Mouse (Mus musculus) intestine, embryonic 15.5 days (tissue): ENCODE measurements around the gene Nr2c2ap. TPM values are rescaled to one million over a fixed set of nuclear protein-coding genes. Genes with fewer than 3 reads are reported as not detected.

ENCODE experiments used
- ATAC-seq: fragments of 200-750 bp; cut with Nextera tagmentation; 2 replicates; pipeline ENCODE4 v1.8.0; 2017; ENCODE audit warnings: moderate TSS enrichment, moderate library complexity
- H3K27ac ChIP-seq: fragments of 300-500 bp; sonication (generic); 2 replicates; pipeline ENCODE4 v1.5.1; 2015; ENCODE audit warnings: mild to moderate bottlenecking, inconsistent platforms
- H3K27me3 ChIP-seq: fragments of 300-500 bp; sonication (generic); replicated peaks from 2 replicates; pipeline ENCODE4 v1.6.1; 2015; ENCODE audit warnings: inconsistent platforms
- H3K36me3 ChIP-seq: fragments of 300-500 bp; sonication (generic); 2 replicates; pipeline ENCODE4 v1.6.1; 2015; ENCODE audit warnings: inconsistent platforms
- H3K4me1 ChIP-seq: fragments of 300-500 bp; sonication (generic); replicated peaks from 2 replicates; pipeline ENCODE4 v1.6.1; 2015; ENCODE audit warnings: inconsistent platforms
- H3K4me2 ChIP-seq: fragments of 300-500 bp; sonication (generic); replicated peaks from 2 replicates; pipeline ENCODE4 v1.6.1; 2015; ENCODE audit warnings: mild to moderate bottlenecking, inconsistent platforms
- H3K4me3 ChIP-seq: fragments of 300-500 bp; sonication (generic); replicated peaks from 2 replicates; pipeline ENCODE4 v1.5.1; 2015; ENCODE audit warnings: inconsistent platforms
- H3K9ac ChIP-seq: fragments of 300-500 bp; sonication (generic); 2 replicates; pipeline ENCODE4 v1.6.1; 2015; ENCODE audit warnings: inconsistent platforms
- H3K9me3 ChIP-seq: fragments of 300-500 bp; sonication (generic); 2 replicates; pipeline ENCODE4 v1.6.1; 2016; ENCODE audit warnings: inconsistent platforms
- WGBS: fragments of 180-500 bp; shearing (Covaris S2); methylation state at CpG from one replicate; pipeline ENCODE4 v1.1.7; 2015; 5-methylcytosine and 5-hydroxymethylcytosine counted together
- polyA plus RNA-seq: library from polyadenylated mRNA; unstranded; fragments of >200 nt; fragmentation: Nextera tagmentation; extraction: Ambion mirVana; gene quantifications from 2 replicates; pipeline ENCODE4 v1.2.1, GENCODE M21; 2015

Gene Nr2c2ap
- polyA plus RNA-seq, 1 experiment from 2014 or later, result 47.4 TPM

- Histone ChIP-seq H3K4me3 (no peak overlapping the region), H3K27ac (no peak overlapping the region), H3K4me1 (peaks cover 7% of the 10 kb centered on the region), H3K9ac (no peak overlapping the region), H3K27me3 (no peaks in the 10 kb centered on the region), H3K9me3 (no peaks in the 10 kb centered on the region), H3K4me2 (peak overlapping the region; percentile 45), H3K36me3 (no peaks in the 10 kb centered on the region)
- 11% methylated on average over 19 of the region's 22 CpGs for WGBS
- ATAC-seq, result peak; percentile 97
Measured at GRCm38 (mm10) chr8:70152537-70153257, 21.6 kb downstream of the Nr2c2ap start.

GRCm38 (mm10) chr8:70157240-70157800, 26.2 kb downstream of the Nr2c2ap start:
- H3K4me1 ChIP-seq, result peaks cover 6% of the 10 kb centered on the region
- no peaks in the 10 kb centered on the region for H3K27me3 ChIP-seq
- no peaks in the 10 kb centered on the region for H3K9me3 ChIP-seq
- 89% methylated on average over 1 of the region's 1 CpGs for WGBS
- H3K9ac ChIP-seq, result no peak overlapping the region
- no peak overlapping the region for H3K4me2 ChIP-seq
- no peak for ATAC-seq
- H3K36me3 ChIP-seq, result no peaks in the 10 kb centered on the region
- no peak overlapping the region for H3K27ac ChIP-seq
- no peak overlapping the region for H3K4me3 ChIP-seq

GRCm38 (mm10) chr8:70158069-70158853, 27.1 kb downstream of the Nr2c2ap start:
- H3K27ac ChIP-seq, result no peak overlapping the region
- no peaks in the 10 kb centered on the region for H3K36me3 ChIP-seq
- H3K4me1 ChIP-seq, result 0 out of 2 replicates have a peak, but pooled peaks cover 5% of the 10 kb centered on the region
- H3K4me3 ChIP-seq, result peak overlapping the region; percentile 51
- 9% methylated on average over 40 of the region's 40 CpGs for WGBS
- no peaks in the 10 kb centered on the region for H3K9me3 ChIP-seq
- H3K4me2 ChIP-seq, result peak overlapping the region; percentile 95
- H3K9ac ChIP-seq, result peak overlapping the region; percentile 38
- peak; percentile 95 for ATAC-seq
- H3K27me3 ChIP-seq, result no peaks in the 10 kb centered on the region

GRCm38 (mm10) chr8:70159211-70159610, 28.1 kb downstream of the Nr2c2ap start:
- 82% methylated on average over 4 of the region's 4 CpGs for WGBS
- Histone ChIP-seq H3K4me1 (0 out of 2 replicates have a peak, but pooled peaks cover 5% of the 10 kb centered on the region), H3K36me3 (no peaks in the 10 kb centered on the region), H3K9me3 (no peaks in the 10 kb centered on the region), H3K9ac (no peak overlapping the region), H3K27ac (no peak overlapping the region), H3K4me3 (no peak overlapping the region), H3K4me2 (no peak overlapping the region), H3K27me3 (no peaks in the 10 kb centered on the region)
- ATAC-seq, result no peak

GRCm38 (mm10) chr8:70160015-70160414, 28.9 kb downstream of the Nr2c2ap start:
- Histone ChIP-seq H3K9me3 (no peaks in the 10 kb centered on the region), H3K27me3 (peaks cover 1% of the 10 kb centered on the region; the same call in 1 of the 2 replicates), H3K9ac (no peak overlapping the region), H3K4me1 (0 out of 2 replicates have a peak, but pooled peaks cover 5% of the 10 kb centered on the region), H3K4me3 (no peak overlapping the region), H3K36me3 (no peaks in the 10 kb centered on the region), H3K27ac (no peak overlapping the region), H3K4me2 (no peak overlapping the region)
- WGBS, result 63% methylated on average over 13 of the region's 13 CpGs
- ATAC-seq, result no peak

GRCm38 (mm10) chr8:70163316-70163715, 32.2 kb downstream of the Nr2c2ap start:
- peaks cover 18% of the 10 kb centered on the region for H3K27me3 ChIP-seq
- H3K9ac ChIP-seq, result no peak overlapping the region
- H3K27ac ChIP-seq, result no peak overlapping the region
- 90% methylated on average over 3 of the region's 3 CpGs for WGBS
- ATAC-seq, result no peak
- H3K36me3 ChIP-seq, result no peaks in the 10 kb centered on the region
- H3K4me2 ChIP-seq, result no peak overlapping the region
- no peaks in the 10 kb centered on the region for H3K9me3 ChIP-seq
- peaks cover 6% of the 10 kb centered on the region for H3K4me1 ChIP-seq
- no peak overlapping the region for H3K4me3 ChIP-seq

- Histone ChIP-seq H3K9me3 (no peaks in the 10 kb centered on the region), H3K4me3 (peak overlapping the region; percentile 21; the same call in 1 of the 2 replicates), H3K27ac (no peak overlapping the region), H3K27me3 (peaks cover 18% of the 10 kb centered on the region), H3K9ac (no peak overlapping the region), H3K4me2 (peak overlapping the region; percentile 61), H3K4me1 (peaks cover 3% of the 10 kb centered on the region), H3K36me3 (no peaks in the 10 kb centered on the region)
- ATAC-seq, result peak; percentile 85
- WGBS, result 1% methylated on average over 21 of the region's 21 CpGs
Measured at GRCm38 (mm10) chr8:70166504-70167110, 35.5 kb downstream of the Nr2c2ap start.

- ATAC-seq, result no peak
Measured at GRCm38 (mm10) chr8:70170116-70170515, 39.0 kb downstream of the Nr2c2ap start.

GRCm38 (mm10) chr8:70170748-70171147, 39.6 kb downstream of the Nr2c2ap start:
- WGBS, result 59% methylated on average over 3 of the region's 3 CpGs
- Histone ChIP-seq H3K9me3 (no peaks in the 10 kb centered on the region), H3K4me3 (no peak overlapping the region), H3K36me3 (no peaks in the 10 kb centered on the region), H3K27ac (no peak overlapping the region), H3K4me1 (peaks cover 17% of the 10 kb centered on the region), H3K9ac (no peak overlapping the region), H3K4me2 (no peak overlapping the region), H3K27me3 (peaks cover 9% of the 10 kb centered on the region)
- ATAC-seq, result no peak

More at GRCm38 (mm10) chr8:70170116-70170515, 39.0 kb downstream of the Nr2c2ap start:
- no peak overlapping the region for H3K27ac ChIP-seq
- H3K9ac ChIP-seq, result no peak overlapping the region
- 76% methylated on average over 3 of the region's 3 CpGs for WGBS
- no peak overlapping the region for H3K4me3 ChIP-seq
- peaks cover 17% of the 10 kb centered on the region for H3K4me1 ChIP-seq
- peaks cover 16% of the 10 kb centered on the region for H3K27me3 ChIP-seq
- no peak overlapping the region for H3K4me2 ChIP-seq
- H3K36me3 ChIP-seq, result no peaks in the 10 kb centered on the region
- no peaks in the 10 kb centered on the region for H3K9me3 ChIP-seq

GRCm38 (mm10) chr8:70171240-70171639, 40.1 kb downstream of the Nr2c2ap start:
- 70% methylated on average over 7 of the region's 7 CpGs for WGBS
- H3K27ac ChIP-seq, result 0 out of 2 replicates have a peak overlapping the region, but pooled peaks have one; percentile 6
- H3K9ac ChIP-seq, result no peak overlapping the region
- ATAC-seq, result peak; percentile 32; the same call in 1 of the 2 replicates
- H3K4me2 ChIP-seq, result no peak overlapping the region
- peaks cover 17% of the 10 kb centered on the region for H3K4me1 ChIP-seq
- H3K36me3 ChIP-seq, result no peaks in the 10 kb centered on the region
- no peak overlapping the region for H3K4me3 ChIP-seq
- H3K27me3 ChIP-seq, result peaks cover 5% of the 10 kb centered on the region; the same call in 1 of the 2 replicates
- no peaks in the 10 kb centered on the region for H3K9me3 ChIP-seq

- WGBS, result 2% methylated on average over 27 of the region's 27 CpGs
- Histone ChIP-seq H3K36me3 (peaks cover 3% of the 10 kb centered on the region; the same call in 1 of the 2 replicates), H3K4me1 (peaks cover 14% of the 10 kb centered on the region), H3K27ac (peak within 1 kb of the TSS; percentile 56; the same call in 1 of the 2 replicates), H3K9ac (peak within 1 kb of the TSS; percentile 79), H3K4me3 (peak within 1 kb of the TSS; percentile 70), H3K27me3 (peaks cover 3% of the 10 kb centered on the region; the same call in 1 of the 2 replicates), H3K9me3 (no peaks in the 10 kb centered on the region), H3K4me2 (peak within 1 kb of the TSS; percentile 66)
- ATAC-seq, result peak; percentile 98
Measured at GRCm38 (mm10) chr8:70172043-70172681, 41.0 kb downstream of the Nr2c2ap start, which contains the start of gene Tmem161a. Gene Tmem161a, plus strand, starts transcription at chr8:70172356.
